Mouse (Mus musculus) erythroblast, adult 5-6 weeks (primary cell): ENCODE results near the gene Erf. TPM values are rescaled to one million over a fixed set of nuclear protein-coding genes. Genes with fewer than 3 reads are reported as not detected.

Source experiments
- ATAC-seq: replicated peaks from 2 replicates; pipeline ENCODE4 v1.8.0; 2016; ENCODE audit warnings: moderate number of reproducible peaks, mild to moderate bottlenecking, moderate TSS enrichment, inconsistent platforms; ENCODE audit not compliant: poor library complexity, low FRiP score, severe bottlenecking
- total RNA-seq, 2 experiments: library from RNA; stranded (forward) in 1 of 2; stranded (reverse) in 1 of 2; fragments of 150-400 nt in 1 of 2; fragments of 200-764, 138-1000 nt in 1 of 2; gene quantifications; 2 replicates each; pipeline versions ENCODE4 v1.2.3 to v1.2.4; 2015 to 2017; ENCODE audit warnings: low replicate concordance in 2 of 2

Erf gene
- total RNA-seq (2015; ENCODE audit: low replicate concordance) = 3.3 and 3.6 TPM in 2 replicates
- total RNA-seq (2017; ENCODE audit: low replicate concordance) = 2.4 and 2.6 TPM in 2 replicates

DNA sequence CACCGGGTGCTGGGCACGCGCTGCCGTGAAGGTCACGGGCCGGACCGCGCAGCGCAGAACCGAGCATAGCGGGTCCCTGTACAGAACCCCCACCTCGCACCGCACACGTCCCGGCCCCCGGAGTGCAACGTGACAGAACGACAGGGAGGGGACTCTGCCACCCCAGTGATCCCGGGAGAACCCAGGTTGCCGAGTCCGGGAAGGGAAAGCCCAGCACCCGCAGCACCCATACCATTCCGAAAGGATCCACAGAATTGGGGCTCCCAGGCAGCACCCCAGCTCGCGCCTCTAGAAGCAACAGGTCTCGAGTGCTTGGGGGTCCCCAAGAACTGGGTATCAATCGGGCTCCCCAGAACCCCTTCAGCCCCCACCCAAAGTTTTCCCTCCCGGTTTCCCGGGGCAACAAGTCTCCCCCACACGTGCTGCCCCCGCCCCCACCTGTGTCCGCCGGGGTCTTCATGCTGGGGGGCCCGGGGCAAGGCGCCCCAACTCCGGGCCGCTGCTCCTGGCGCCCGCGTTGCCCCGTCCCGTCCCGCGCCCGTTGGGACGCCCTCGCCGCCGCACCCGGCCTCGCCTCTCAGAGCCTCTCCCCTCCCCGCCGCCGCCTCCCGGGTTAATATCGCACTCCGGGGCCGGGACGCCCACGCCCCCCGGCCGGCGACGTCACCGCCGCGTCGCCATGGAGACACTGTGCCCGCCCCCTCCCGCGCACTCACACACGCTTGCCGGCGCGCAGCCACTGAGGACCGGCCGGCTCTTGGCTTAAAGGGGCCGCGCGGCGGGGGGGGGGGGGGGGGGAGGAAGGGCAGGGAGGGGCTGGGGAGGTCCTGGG, at the start of gene Erf:
Erf (minus strand) TSS at position 621 of the 832 bp plus-strand sequence.
- peak; percentile 89 for ATAC-seq

DNA sequence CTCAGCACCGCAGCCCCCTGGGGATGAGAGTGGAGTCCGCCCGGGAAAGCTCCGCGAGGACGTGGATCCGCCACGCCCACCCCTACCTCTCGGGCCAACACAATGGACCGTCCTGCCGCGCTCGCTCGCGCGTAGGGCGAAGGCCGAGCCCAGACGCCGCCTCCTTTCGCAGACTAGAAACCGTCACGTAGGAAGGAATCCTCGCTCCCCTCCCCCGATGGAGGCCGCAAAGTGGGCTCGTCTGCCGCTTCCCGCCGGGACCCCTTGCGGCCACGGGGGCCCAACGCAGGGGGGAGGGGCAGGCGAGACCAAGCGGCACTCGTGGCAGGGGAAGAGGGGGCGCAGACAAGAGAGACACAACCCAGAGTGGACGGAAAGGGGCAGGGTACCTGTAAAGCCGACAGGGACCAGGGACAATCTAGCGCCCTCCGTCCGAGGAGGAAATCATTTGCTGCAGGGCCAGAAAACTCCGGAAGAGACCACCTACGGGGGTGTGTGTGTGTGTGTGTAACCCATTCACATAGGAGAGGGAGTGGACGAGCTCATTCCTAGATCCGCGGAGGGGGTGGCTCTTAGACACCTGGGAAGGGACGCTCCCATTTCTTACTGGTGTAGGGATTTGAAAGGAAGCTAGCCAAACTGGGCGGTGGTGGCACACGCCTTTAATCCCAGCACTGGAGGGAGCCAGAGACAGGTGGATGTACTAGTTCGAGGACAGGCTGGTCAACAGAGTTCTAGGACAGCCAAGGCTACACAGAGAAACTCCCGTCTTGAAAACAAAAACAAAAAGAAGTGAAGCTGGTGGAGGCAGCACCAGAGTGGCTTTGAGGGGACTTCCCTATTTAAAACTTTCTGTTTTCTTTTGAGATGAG, 47.1 kb upstream of the Erf start, which contains the start of gene Pafah1b3:
Pafah1b3 (minus strand) TSS at position 533 of the 872 bp plus-strand sequence.
- 0 out of 2 replicates have a peak, but pooled peaks have one; percentile 27 for ATAC-seq

DNA sequence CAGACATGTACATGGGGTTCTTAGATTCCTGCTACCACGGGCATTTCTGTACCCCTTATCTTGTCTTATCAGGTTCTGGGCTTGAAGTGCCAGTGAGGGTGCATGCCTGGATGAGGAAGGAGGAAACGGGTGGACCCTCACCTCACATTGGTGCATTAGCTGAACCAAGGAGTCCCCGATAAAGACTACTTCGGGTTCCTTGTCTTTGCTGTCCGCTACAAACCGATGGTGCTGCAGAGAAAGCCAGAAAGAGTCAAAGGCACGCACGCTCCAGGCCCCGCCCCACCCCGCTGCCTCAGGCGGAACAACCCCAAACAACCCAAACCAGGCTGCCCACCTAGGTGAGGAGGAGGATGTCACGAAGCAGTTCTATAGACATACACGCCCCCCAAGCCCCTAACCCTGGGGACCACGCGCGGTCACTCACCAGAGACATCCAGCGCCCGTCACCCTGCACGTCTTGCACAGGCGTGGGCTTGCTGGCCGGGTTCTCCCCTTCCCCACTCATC, 46.4 kb upstream of the Erf start:
- ATAC-seq = 0 out of 2 replicates have a peak, but pooled peaks have one; percentile 42

DNA sequence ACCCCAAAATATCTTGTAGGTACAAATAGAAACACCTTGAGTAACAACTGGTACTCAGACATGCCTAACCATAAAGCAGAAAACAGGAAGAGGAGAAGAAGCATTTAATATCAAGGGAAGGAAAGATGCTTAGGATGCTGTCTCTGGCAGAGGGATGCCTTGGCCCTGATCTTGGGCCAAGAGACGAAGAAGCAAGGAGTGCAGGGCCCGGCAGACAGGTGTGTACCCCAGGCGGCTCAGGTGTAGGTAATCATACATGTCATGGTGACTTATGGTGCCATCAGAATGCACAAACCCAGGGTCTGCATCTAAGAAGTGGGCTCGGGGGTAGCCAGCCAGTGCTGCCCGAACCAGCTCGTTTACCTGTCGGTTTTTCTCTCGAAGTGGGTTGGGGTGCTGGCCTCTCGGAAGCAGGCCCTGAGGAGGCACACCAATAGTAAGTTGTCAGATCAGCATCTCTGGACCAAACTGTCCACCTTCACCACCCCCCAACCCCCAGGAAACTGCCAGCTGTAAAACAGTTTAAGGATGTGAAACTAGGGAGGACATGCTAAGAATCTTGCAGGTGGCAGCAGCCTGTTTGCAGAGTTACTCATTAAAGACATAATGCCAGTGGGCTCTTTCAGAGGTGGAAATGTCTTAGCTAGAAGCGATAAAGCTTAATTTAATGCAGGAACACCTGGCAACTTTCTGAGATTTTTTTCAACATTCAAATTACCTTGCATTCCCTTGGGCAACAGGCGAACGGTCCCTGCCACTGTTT, 44.6 kb upstream of the Erf start:
- ATAC-seq = no peak

DNA sequence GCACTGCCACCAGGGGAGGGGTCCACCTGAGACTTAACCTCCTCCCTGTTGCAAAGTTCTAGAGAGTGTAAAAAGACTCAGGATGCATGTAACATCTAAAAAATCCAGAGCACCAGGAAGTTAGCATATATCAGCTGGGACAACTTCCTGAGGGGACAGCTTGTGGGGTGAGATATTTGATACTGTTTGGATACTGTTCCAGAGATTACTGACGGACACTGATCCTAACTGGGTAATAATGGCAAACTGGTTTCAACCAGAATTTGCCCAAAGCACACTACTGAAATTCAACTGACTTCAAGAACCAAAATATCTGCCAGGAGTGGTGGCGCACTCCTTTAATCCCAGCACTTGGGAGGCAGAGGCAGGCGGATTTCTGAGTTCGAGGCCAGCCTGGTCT, 43.9 kb upstream of the Erf start:
- no peak for ATAC-seq

DNA sequence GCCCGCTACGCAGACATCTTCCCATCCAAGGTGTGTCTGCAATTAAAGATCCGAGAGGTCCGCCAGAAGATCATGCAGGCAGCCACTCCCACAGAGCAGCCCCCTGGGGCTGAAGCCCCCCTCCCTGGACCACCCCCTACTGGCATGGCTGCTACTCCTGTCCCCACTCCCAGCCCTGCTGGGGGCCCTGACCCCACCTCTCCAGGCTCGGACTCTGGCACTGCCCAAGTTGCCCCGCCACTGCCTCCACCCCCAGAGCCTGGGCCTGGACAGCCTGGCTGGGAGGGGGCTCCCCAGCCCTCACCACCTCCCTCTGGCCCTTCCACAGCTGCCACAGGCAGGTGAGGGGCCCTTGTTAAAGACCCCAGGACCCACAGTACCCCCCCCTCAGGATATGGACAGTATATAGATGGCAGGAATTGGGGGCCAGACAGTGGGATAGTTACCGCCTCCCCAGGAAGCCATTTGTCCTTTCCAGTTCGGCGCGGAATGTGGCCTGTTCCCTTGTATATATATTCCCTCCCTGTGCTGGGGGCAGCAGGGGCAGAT, 42.7 kb upstream of the Erf start:
- no peak for ATAC-seq

DNA sequence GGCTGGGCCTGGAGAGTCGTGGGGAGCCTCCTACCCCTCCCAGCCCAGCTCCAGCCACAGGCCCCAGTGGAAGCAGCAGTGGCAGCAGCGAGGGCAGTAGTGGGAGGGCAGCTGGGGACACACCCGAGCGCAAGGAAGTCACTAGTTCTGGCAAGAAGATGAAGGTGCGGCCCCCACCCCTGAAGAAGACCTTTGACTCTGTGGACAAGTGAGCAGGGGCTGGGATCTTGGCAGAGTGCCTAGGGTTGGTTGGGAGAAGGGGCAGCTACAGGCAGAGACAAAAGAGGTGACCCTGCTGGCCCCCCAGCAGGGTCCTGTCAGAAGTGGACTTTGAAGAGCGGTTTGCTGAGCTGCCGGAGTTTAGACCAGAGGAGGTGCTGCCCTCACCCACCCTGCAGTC, 41.5 kb upstream of the Erf start:
- no peak for ATAC-seq

DNA sequence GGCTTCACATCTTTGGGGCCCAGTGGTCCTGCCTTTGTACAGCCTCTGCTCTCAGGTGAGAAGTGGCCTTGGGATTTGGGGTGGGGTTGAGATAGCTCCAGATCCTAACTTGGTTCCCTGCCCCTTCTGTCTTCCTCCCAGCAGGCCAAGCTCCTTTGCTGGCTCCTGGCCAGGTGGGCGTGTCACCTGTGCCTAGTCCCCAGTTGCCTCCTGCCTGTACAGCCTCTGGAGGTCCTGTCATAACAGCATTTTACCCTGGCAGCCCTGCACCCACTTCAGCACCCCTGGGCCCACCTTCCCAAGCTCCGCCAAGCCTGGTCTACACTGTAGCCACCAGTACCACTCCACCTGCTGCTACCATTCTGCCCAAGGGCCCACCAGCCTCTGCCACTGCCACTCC, 40.4 kb upstream of the Erf start:
- ATAC-seq = no peak

DNA sequence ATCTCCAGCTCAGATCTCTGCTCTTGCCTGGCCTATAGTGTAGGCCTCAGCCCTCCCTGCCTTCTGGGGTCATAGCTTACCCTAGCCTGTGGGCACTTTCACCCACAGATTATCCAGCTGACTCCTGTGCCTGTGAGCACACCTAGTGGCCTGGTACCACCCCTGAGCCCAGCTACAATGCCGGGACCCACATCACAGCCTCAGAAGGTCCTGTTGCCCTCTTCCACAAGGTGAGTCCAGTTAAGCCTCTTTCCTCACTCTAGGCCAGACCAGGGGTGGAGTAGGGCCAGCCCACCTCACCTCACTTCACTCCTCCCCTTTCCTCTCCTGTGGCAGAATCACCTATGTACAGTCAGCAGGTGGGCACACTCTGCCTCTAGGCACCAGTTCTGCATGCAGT, 39.9 kb upstream of the Erf start:
- no peak for ATAC-seq

DNA sequence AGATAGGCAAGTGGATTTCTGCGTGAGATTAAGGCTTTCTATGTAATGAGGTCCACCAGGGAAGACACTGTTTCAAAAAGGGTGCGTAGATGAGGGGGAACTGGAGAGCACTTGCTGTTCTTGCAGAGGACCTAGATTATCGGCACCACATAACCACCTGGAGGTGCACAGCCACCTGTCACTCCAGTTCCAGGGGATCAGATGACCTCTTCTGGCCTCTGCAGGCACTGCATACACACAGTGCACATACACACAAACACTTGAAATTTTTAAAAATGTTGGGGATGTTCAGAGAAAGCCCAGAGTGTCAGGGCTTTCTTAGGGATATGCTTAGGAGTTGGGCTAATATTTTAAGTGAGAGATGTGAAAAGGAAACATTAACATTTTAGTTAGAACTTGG, 39.4 kb upstream of the Erf start:
- ATAC-seq = no peak

DNA sequence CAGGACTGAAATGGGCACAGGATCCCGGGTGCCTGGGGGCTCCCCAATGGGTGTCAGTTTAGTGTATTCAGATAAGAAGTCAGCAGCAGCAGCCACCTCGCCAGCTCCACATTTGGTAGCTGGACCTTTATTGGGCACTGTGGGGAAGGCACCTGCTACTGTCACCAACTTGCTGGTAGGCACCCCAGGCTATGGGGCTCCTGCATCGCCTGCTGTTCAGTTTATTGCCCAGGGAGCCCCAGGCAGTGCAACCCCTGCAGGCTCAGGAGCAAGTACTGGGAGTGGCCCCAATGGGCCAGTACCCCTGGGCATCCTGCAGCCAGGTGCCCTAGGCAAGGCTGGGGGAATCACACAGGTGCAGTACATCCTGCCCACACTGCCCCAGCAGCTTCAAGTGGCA, 38.2 kb upstream of the Erf start:
- ATAC-seq = no peak

DNA sequence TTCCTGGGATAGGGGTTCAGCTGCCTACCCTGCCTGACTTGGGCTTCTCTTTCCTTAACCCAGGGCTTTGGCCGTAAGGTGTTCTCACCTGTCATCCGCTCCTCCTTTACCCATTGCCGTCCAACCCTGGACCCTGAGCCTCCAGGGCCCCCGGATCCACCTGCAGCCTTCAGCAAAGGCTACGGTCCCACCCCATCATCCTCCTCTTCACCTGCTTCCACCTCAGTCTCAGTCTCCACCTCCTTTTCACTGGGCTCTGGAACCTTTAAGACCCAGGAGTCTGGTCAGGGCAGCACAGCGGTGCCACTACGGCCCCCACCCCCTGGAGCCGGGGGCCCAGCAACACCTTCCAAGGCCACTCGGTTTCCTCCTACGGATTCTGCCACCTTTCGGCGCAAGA, 37.5 kb upstream of the Erf start:
- no peak for ATAC-seq

DNA sequence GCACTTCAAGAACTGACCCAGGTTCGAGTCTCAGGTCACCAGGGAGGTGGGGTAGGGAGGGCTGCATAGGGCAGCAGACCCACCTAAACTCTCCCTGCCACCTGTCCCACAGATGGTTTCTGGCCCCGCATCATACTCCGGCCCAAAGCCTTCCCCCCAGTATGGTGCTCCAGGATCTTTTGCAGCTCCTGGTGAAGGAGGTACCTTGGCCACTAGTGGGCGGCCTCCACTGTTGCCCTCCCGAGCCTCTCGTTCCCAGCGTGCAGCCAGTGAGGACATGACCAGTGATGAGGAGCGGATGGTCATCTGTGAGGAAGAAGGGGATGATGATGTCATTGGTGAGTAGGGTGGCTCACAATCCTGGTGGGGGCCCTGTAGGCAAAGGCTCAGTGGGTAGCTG, 36.4 kb upstream of the Erf start:
- no peak for ATAC-seq

DNA sequence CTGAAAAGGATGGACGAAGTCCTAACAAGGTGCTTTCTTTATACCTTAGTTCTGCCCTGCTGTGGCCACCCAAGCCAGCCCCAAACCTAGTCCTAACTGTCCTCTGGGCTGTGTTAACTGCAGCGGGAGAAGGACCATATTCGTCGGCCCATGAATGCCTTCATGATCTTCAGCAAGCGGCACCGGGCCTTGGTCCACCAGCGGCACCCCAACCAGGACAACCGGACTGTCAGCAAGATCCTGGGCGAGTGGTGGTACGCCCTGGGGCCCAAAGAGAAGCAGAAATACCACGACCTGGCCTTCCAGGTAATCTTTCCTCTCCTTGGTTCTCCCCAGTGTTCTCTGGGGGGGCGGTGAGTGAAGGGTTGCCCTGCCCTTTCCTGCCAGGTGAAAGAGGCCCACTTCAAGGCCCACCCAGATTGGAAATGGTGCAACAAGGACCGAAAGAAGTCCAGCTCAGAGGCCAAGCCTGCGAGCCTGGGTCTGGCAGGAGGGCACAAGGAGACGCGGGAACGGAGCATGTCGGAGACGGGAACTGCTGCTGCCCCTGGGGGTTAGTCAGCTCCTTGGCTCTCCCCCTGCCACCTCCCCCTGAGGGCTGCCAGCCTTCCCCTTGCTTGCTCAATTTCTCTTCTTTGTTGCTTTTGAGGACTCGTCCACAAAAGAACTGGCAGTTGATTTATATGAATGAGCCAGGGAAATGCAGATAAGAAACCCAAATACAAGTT, 35.1 kb upstream of the Erf start:
- no peak for ATAC-seq

DNA sequence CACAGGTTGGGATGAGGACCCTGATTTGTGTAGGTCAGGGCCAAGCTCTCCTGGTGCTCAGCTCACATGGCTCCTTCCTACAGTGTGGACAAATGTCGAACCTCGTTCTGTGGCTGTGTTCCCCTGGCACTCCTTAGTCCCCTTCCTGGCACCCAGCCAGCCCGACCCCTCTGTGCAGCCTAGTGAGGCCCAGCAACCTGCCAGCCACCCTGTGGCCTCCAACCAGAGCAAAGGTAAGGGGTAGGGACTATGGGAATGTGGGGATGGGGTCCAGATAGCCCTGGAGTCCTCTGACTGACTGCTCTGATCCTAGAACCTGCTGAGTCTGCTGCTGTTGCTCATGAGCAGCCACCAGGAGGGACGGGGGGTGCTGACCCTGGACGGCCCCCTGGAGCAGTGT, 34.2 kb upstream of the Erf start:
- ATAC-seq = no peak

DNA sequence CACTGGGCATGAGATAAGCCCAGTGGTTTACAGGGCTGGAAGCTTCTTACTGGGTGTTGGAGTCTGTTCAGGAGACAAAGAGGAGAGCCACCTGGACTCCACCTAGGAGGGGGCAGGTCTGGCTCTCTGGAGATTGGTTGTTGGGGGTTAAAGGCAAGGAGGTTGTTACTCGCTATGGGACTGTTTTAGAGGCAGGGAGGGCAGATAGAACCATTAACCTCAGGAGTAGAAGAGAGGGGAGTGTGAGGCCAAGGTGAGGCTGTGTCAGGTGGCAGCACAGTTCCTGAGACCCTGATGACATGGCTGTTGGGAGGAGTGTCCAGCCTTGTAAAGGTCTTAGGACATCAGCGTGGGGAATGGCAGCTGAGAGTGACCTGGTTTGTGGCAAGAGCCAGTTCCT, 33.6 kb upstream of the Erf start:
- no peak for ATAC-seq

DNA sequence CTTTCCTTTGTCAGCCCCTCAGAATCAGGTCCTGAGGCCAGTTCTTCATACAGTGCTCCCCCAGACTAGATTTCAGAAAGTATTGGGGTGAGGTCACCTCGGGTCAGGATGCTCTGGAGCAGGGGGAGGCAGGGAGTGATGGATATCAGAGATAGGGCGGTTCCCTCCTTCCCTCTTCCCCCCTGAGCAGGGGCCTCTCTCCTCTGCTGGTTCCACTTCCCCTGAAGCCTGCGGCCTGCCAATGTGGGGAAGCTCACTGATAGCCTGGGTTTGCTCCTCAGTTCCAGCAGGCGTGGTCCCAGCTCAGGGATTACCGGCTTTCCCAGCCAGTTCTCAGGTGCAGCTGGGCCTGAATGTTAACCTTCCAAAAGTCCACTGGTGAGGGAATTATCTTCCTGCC, 33.1 kb upstream of the Erf start:
- ATAC-seq = no peak

DNA sequence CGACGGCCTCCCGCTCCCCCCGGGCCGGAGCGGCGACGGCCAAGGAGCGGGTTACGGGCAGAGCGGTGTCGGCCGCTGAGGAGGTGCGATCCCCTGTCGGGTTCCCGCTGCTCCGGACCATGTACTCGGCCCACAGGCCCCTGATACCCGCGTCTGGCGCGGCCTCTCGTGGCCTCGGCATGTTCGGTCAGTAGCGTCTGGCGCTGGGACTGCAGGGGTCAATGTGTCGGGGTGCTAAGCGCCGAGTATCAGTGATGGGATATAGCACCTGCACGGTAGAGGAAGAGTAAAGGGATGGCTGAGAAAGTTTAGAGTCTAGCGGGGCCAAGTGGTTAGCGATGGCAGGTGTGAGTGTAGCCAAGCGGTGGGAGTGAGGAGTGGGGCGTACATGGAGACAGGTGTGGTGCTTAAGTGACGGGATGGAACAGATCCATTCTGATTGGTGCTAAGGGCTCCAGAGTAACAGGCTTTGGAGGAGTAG, 32.2 kb upstream of the Erf start:
- 0 out of 2 replicates have a peak, but pooled peaks have one; percentile 2 for ATAC-seq
